Mouse (Mus musculus): ENCODE measurements at regions not wholly inside any gene's neighbourhood (a gene's known extent, or its start where the extent isn't known, plus 50 kb on each side); places are given as distances from the start of the nearest gene placed in this dataset.

DNA sequence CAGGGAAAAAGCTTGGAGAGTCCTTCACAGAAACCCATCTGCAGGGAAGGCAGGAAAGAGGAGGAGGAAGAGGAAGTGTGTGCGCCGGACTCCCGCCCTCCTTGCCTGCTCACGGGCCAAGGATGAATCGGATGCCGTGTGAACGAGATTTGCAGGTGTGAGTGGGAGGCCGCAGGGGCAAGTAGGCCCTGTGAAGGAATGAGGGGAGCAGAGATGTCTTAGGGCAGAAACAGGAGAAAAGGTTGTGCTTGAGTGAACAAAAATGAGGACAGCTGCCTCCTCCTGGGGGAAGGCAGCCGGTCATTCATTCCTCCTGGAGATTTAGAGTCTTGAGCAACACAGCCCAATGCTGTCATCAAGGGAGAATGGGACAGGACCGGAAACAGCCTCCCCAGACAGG is 104.1 kb upstream of the Cdkn3 start:
- no peak for TF ChIP-seq CTCF (IDR thresholded peaks at IDR 0.05; ENCODE audit: low read depth)
- no peak for TF ChIP-seq EP300 (IDR thresholded peaks at IDR 0.05; ENCODE audit: low read depth)

All from liver, embryonic 14.5 days (tissue).